Mouse (Mus musculus) heart, embryonic 16.5 days (tissue): Measurements from ENCODE around the gene Cnn3. TPM values are rescaled to one million over a fixed set of nuclear protein-coding genes. Genes with fewer than 3 reads are reported as not detected.

Experiments used
- ATAC-seq: fragments of 200-750 bp; cut with Nextera tagmentation; replicated peaks from 2 replicates; pipeline ENCODE4 v1.8.0; 2017; ENCODE audit warnings: moderate number of reproducible peaks; ENCODE audit not compliant: insufficient read depth, low FRiP score; ENCODE audit errors: extremely low read depth
- H3K27ac ChIP-seq: fragments of 300-500 bp; sonication (generic); 2 replicates; pipeline ENCODE4 v1.5.1; 2014; ENCODE audit warnings: mild to moderate bottlenecking, low read length, control low read depth, moderate library complexity
- H3K27me3 ChIP-seq: fragments of 300-500 bp; sonication (generic); 2 replicates; pipeline ENCODE4 v1.6.1; 2014; ENCODE audit warnings: low read length, mixed read lengths; ENCODE audit not compliant: control insufficient read depth, insufficient read depth
- H3K36me3 ChIP-seq: fragments of 300-500 bp; sonication (generic); 2 replicates; pipeline ENCODE4 v1.6.1; 2014; ENCODE audit not compliant: control insufficient read depth, insufficient read depth
- H3K4me1 ChIP-seq: fragments of 300-500 bp; sonication (generic); 2 replicates; pipeline ENCODE4 v1.6.1; 2014; ENCODE audit warnings: low read length, mixed read lengths; ENCODE audit not compliant: control insufficient read depth, insufficient read depth
- H3K4me2 ChIP-seq: fragments of 300-500 bp; sonication (generic); 2 replicates; pipeline ENCODE4 v1.6.1; 2014; ENCODE audit warnings: low read depth, mild to moderate bottlenecking, control low read depth, low read length
- H3K4me3 ChIP-seq: fragments of 300-500 bp; sonication (generic); 2 replicates; pipeline ENCODE4 v1.5.1; 2014; ENCODE audit warnings: mild to moderate bottlenecking, control low read depth, low read length
- H3K9ac ChIP-seq: fragments of 300-500 bp; sonication (generic); 2 replicates; pipeline ENCODE4 v1.6.1; 2014; ENCODE audit warnings: low read length, control low read depth
- H3K9me3 ChIP-seq: fragments of 300-500 bp; sonication (generic); replicated peaks from 2 replicates; pipeline ENCODE4 v1.6.1; 2016; ENCODE audit warnings: low read length; ENCODE audit not compliant: control insufficient read depth
- whole genome bisulfite sequencing: fragments of 180-500 bp; shearing (Covaris S2); extraction: QIAGEN DNeasy Blood & Tissue Kit; methylation state at CpG from one replicate; pipeline ENCODE4 v1.1.7; 2014; 5-methylcytosine and 5-hydroxymethylcytosine counted together
- polyA plus RNA-seq: library from polyadenylated mRNA; unstranded; fragments of >200 nt; fragmentation: Nextera tagmentation; extraction: Ambion mirVana; gene quantifications from 2 replicates; pipeline ENCODE4 v1.2.1, GENCODE M21; 2015

Cnn3 gene
- polyA plus RNA-seq, 1 experiment from 2014 or later, result 406 TPM

DNA sequence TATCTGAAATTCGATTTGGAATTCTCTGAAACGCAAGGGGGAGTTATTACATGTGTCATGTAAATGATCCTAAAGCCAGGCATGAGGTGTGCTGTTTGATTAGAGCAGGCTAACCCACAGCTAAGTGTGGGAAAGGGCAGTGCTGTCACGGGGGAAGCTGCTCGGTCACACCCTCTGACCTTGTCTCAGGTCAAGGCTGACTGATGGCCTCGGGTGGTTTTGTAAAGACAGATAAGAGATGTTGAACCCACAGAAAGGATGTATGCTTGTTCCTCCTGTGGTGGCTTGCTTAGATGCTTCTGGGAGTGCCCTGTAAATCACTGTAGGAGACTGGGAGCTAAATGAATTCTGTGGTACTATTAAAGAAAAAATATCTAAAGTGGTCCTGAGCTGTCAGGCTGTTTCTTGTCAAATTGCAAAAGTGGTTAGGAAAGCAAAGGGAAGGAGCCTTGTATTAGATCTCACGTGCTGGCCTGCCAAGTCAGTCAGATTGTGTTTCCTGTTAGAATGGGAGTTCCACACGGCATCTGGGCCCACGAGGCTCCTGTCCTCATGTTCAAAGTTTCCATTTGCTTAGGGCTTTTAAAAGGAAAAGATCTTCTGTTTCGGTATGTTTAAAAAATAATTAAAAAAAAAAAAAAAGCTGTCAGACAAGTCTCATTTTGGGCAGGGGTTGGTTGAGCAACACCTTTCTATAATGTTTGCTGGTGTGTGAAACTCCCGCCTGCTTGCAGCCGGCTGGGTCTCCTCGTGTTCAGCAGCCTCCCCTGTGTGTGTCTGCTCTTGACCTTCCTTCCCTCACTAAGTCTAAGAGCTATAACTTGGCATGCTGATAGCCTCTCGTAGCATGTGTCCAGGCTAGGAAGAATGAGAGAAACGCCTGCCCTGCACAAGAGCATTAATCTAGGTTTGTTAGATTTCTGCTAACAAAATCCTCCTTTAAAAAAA, 32.5 kb downstream of the Cnn3 start:
- no peak for ATAC-seq
- Histone ChIP-seq H3K36me3 (peaks cover 43% of the 10 kb centered on the region), H3K9ac (no peak overlapping the region), H3K27me3 (no peaks in the 10 kb centered on the region), H3K4me3 (no peak overlapping the region), H3K4me1 (no peaks in the 10 kb centered on the region; the same call in 1 of the 2 replicates), H3K27ac (no peak overlapping the region), H3K4me2 (no peak overlapping the region), H3K9me3 (no peaks in the 10 kb centered on the region)
- WGBS, result 55% methylated on average over 14 of the region's 14 CpGs

DNA sequence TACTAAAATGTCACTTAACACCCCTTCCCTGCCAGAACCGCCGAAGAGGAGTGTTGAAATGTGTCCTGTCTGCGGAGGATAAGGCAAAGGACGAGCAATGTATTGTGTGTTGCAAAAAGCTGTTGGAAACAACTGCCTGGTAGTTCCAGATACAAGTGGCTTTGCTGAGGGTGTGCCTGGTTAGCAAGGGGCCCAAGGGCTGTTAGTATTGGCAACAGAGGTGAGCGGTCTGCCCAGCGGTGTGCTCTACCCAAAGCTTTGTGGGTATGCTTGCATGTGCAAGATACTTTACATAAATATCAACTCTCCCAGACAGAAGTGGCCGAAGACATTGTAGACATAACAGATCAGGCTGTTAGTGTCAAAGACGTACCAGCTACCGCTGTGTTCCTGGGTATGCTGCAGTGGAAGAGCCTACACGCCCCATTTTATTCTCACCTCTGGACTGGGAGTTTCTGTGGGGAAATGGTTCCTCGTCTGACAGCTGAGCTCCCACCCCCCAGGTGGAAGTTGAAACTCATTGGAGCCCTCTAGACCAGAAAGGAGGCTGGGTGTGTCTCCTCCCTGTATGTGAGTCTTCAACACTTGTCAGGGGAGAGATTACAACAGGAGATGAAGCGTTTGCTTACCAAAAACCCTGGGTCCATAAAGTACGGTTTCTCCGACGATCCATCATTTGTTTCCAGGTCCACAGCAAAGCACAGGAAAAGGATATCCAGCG, 34.3 kb downstream of the Cnn3 start:
- H3K4me2 ChIP-seq, result no peak overlapping the region
- H3K36me3 ChIP-seq, result peaks cover 28% of the 10 kb centered on the region
- ATAC-seq, result no peak
- no peak overlapping the region for H3K4me3 ChIP-seq
- WGBS, result 76% methylated on average over 16 of the region's 16 CpGs
- H3K9me3 ChIP-seq, result no peaks in the 10 kb centered on the region
- no peaks in the 10 kb centered on the region for H3K27me3 ChIP-seq
- no peak overlapping the region for H3K9ac ChIP-seq
- no peak overlapping the region for H3K27ac ChIP-seq
- no peaks in the 10 kb centered on the region; the same call in 1 of the 2 replicates for H3K4me1 ChIP-seq

DNA sequence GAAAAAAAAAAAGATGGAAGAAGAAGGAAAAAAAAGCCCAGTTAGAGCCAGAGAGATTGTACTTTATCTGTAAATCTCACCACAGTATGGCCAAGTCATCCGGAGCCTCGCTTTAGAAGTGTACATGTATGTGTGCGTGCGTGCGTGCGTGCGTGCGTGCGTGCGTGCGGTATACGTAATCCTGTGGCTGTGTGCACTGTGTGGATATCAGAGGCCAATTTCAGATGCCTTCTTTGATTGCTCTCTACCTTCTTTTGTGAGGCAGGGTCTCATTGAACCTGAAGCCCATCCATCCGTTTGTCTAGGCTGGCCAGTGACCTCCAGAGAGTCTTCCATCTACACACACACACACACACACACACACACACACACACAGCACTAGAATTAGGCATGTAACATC, 35.2 kb downstream of the Cnn3 start:
- H3K4me3 ChIP-seq, result no peak overlapping the region
- WGBS, result 95% methylated on average over 13 of the region's 13 CpGs
- ATAC-seq, result no peak
- no peak overlapping the region for H3K27ac ChIP-seq
- H3K4me2 ChIP-seq, result no peak overlapping the region
- peaks cover 20% of the 10 kb centered on the region for H3K36me3 ChIP-seq
- H3K4me1 ChIP-seq, result no peaks in the 10 kb centered on the region; the same call in 1 of the 2 replicates
- H3K27me3 ChIP-seq, result no peaks in the 10 kb centered on the region
- H3K9ac ChIP-seq, result no peak overlapping the region
- H3K9me3 ChIP-seq, result no peaks in the 10 kb centered on the region

DNA sequence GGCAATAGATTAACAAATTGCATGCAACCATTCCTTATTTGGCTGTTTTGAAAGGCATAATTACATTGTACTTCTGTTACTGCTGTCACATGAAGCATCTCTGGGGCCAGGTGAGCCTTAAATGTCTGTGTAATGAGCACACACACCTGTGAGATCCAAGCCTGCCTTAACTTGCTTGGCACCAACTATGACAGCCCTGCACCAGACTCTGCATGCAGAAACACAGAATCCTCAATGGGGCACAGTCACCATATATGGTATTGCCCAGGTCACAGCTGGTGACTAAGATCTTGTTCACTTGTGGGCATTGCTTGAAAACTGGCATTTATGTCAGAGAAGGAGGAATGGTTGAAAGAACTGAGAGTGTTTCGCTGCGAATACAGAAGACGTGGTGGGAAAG, 36.5 kb downstream of the Cnn3 start:
- H3K27ac ChIP-seq, result no peak overlapping the region
- no peaks in the 10 kb centered on the region; the same call in 1 of the 2 replicates for H3K4me1 ChIP-seq
- peaks cover 14% of the 10 kb centered on the region for H3K36me3 ChIP-seq
- no peak overlapping the region for H3K4me3 ChIP-seq
- H3K27me3 ChIP-seq, result no peaks in the 10 kb centered on the region
- no peak overlapping the region for H3K4me2 ChIP-seq
- no peaks in the 10 kb centered on the region for H3K9me3 ChIP-seq
- ATAC-seq, result no peak
- H3K9ac ChIP-seq, result no peak overlapping the region
- WGBS, result 88% methylated on average over 3 of the region's 3 CpGs

DNA sequence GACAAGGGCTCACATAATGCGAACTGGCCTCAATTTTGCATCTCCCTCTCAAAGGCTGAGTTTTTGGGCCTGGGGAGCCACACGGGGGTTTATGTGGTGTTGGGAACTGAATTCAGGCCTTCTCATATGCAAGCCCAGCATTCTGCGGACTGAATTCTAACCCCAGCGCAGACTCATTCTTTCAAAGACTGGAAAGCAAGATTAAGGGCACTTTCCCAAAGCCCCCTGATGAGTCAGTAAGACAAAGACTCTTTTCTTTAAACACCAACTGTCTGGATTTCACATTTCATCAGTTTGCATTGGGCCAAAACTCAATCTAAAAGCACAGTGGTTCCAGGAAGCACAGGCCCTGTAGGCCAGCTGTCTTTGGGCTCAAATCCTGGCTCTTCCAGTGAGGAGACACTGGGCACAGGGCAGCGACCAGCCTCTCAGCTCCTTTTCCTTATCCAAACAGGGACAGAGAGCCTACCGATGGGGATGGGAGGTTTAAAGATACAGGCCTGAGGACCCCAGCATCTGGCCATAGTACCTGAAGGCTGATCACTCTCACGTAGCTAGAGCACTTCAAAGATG, 38.5 kb downstream of the Cnn3 start:
- no peak overlapping the region for H3K27ac ChIP-seq

DNA sequence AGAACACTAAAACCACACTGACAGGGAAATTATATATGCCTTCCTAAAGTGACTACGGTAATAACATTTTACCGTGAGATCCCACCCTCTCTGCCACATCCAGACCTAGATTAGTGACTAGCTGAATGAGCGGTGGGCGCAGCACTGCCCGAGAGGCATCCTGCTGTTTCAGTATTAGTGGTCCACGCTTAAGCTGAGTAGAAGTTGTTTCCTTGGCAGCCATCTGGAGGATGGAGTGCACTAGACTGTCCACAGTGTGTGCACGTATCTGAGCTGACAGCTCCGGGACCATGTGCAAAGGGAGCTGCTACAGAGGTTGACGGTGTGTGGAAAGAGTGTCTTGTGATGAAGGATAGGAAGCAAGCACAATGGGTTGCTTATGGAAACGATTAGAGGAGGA, 39.5 kb downstream of the Cnn3 start:
- 79% methylated on average over 10 of the region's 10 CpGs for WGBS
- H3K4me2 ChIP-seq, result no peak overlapping the region
- H3K9me3 ChIP-seq, result no peaks in the 10 kb centered on the region
- no peak overlapping the region for H3K9ac ChIP-seq
- H3K27ac ChIP-seq, result no peak overlapping the region
- H3K27me3 ChIP-seq, result no peaks in the 10 kb centered on the region
- peaks cover 7% of the 10 kb centered on the region; the same call in 1 of the 2 replicates for H3K4me1 ChIP-seq
- no peak for ATAC-seq
- peaks cover 2% of the 10 kb centered on the region; the same call in 1 of the 2 replicates for H3K36me3 ChIP-seq
- H3K4me3 ChIP-seq, result no peak overlapping the region

More for the DNA sequence above, 38.5 kb downstream of the Cnn3 start:
- H3K9me3 ChIP-seq, result no peaks in the 10 kb centered on the region
- no peak overlapping the region for H3K4me2 ChIP-seq
- H3K27me3 ChIP-seq, result no peaks in the 10 kb centered on the region
- H3K4me3 ChIP-seq, result no peak overlapping the region
- 61% methylated on average over 7 of the region's 7 CpGs for WGBS
- ATAC-seq, result no peak
- peaks cover 4% of the 10 kb centered on the region; the same call in 1 of the 2 replicates for H3K36me3 ChIP-seq
- no peak overlapping the region for H3K9ac ChIP-seq
- peaks cover 7% of the 10 kb centered on the region; the same call in 1 of the 2 replicates for H3K4me1 ChIP-seq

DNA sequence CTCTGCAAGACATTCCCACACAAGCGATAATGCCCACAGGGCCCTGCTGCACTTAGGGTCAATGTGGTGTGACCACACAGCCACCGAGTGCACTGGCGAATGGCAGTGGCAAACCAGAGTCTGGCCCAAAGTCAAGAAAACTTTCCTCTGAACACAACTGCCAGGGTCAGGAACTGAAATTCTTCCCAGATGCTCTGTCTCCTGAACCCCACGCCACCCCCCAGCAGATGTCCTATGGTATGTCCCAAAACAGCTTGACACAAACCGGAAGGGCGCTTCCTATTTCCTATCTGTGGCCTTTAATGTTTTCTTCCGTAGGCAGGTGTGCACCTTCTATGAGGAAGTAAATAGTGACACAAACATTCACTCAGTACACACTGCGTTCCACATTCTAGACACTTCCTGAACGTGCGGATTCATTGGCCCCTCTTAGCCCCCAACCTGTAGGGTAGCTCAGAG, 40.8 kb downstream of the Cnn3 start:
- no peak overlapping the region for H3K9ac ChIP-seq
- no peak overlapping the region for H3K4me2 ChIP-seq
- no peaks in the 10 kb centered on the region for H3K36me3 ChIP-seq
- ATAC-seq, result no peak
- H3K27me3 ChIP-seq, result no peaks in the 10 kb centered on the region
- 73% methylated on average over 10 of the region's 10 CpGs for WGBS
- H3K27ac ChIP-seq, result no peak overlapping the region
- H3K4me3 ChIP-seq, result no peak overlapping the region
- no peaks in the 10 kb centered on the region for H3K9me3 ChIP-seq
- peaks cover 7% of the 10 kb centered on the region; the same call in 1 of the 2 replicates for H3K4me1 ChIP-seq

DNA sequence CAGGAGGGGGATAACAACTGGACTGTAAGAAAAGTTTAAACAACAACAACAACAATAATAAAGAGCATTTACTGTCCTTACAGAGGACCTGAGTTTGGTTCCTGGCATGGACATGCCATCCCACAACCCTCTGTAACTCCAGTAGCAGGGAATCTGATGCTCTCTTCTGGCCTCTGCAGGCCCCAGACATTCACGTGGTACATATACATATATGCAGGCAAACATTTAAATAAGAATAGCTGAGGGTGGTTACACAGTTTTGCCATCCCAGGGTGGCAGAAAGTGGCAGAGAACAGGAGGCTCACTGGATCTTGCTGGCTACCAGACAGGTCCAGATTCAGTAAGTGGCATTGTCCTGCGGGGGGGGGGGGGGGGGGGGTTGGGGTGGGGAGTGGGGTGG, 41.8 kb downstream of the Cnn3 start:
- WGBS, result 43% methylated on average over 1 of the region's 2 CpGs
- H3K4me3 ChIP-seq, result no peak overlapping the region
- no peaks in the 10 kb centered on the region for H3K27me3 ChIP-seq
- no peak overlapping the region for H3K9ac ChIP-seq
- H3K4me2 ChIP-seq, result no peak overlapping the region
- no peak for ATAC-seq
- no peaks in the 10 kb centered on the region for H3K36me3 ChIP-seq
- no peak overlapping the region for H3K27ac ChIP-seq
- no peaks in the 10 kb centered on the region for H3K9me3 ChIP-seq
- H3K4me1 ChIP-seq, result peaks cover 7% of the 10 kb centered on the region; the same call in 1 of the 2 replicates
